Mouse (Mus musculus) liver, postnatal 0 days (tissue): Measurements from ENCODE around the gene Oaz2. TPM values are rescaled to one million over a fixed set of nuclear protein-coding genes. Genes with fewer than 3 reads are reported as not detected.

Experiments used
- ATAC-seq: fragments of 200-750 bp; cut with Nextera tagmentation; 2 replicates; pipeline ENCODE4 v1.8.0; 2017; ENCODE audit warnings: mild to moderate bottlenecking, moderate library complexity
- DNase-seq: peaks from one replicate; pipeline ENCODE4 v3.0.0-alpha.2; 2016
- H3K27ac ChIP-seq: fragments of 300-500 bp; sonication (generic); 2 replicates; pipeline ENCODE4 v1.5.1; 2014; ENCODE audit warnings: antibody characterized with exemption, moderate library complexity, mild to moderate bottlenecking, low read depth
- H3K27me3 ChIP-seq: fragments of 300-500 bp; sonication (generic); 2 replicates; pipeline ENCODE4 v1.6.1; 2014; ENCODE audit warnings: low read length, control low read depth, mixed read lengths; ENCODE audit not compliant: insufficient read depth
- H3K36me3 ChIP-seq: fragments of 300-500 bp; sonication (generic); replicated peaks from 2 replicates; pipeline ENCODE4 v1.6.1; 2014; ENCODE audit warnings: mild to moderate bottlenecking, control low read depth, low read length, moderate library complexity, mixed read lengths; ENCODE audit not compliant: insufficient read depth
- H3K4me1 ChIP-seq: fragments of 300-500 bp; sonication (generic); 2 replicates; pipeline ENCODE4 v1.6.1; 2014; ENCODE audit warnings: antibody characterized with exemption, mild to moderate bottlenecking, control low read depth; ENCODE audit not compliant: insufficient read depth
- H3K4me2 ChIP-seq: fragments of 300-500 bp; sonication (generic); 2 replicates; pipeline ENCODE4 v1.6.1; 2014; ENCODE audit warnings: low read depth, mild to moderate bottlenecking, low read length, moderate library complexity, mixed read lengths
- H3K4me3 ChIP-seq: fragments of 300-500 bp; sonication (generic); 2 replicates; pipeline ENCODE4 v1.5.1; 2014; ENCODE audit warnings: low read depth, low read length
- H3K9ac ChIP-seq: fragments of 300-500 bp; sonication (generic); replicated peaks from 2 replicates; pipeline ENCODE4 v1.6.1; 2014; ENCODE audit warnings: mild to moderate bottlenecking, moderate library complexity
- H3K9me3 ChIP-seq: fragments of 300-500 bp; sonication (generic); 2 replicates; pipeline ENCODE4 v1.6.1; 2016; ENCODE audit warnings: mild to moderate bottlenecking, control low read depth, low read length, mixed read lengths
- CTCF ChIP-seq: sonication (generic); IDR thresholded peaks from 2 replicates; pipeline ENCODE4 v1.5.1; 2016; ENCODE audit warnings: antibody characterized with exemption, low read depth
- EP300 ChIP-seq: IDR thresholded peaks from 2 replicates; pipeline ENCODE4 v1.6.1; 2016; ENCODE audit warnings: antibody characterized with exemption, low read depth, mild to moderate bottlenecking
- WGBS: fragments of 180-500 bp; shearing (Covaris S2); extraction: QIAGEN DNeasy Blood & Tissue Kit; methylation state at CpG from one replicate; pipeline ENCODE4 v1.1.7; 2014; ENCODE audit not compliant: insufficient replicate concordance; 5-methylcytosine and 5-hydroxymethylcytosine counted together
- polyA plus RNA-seq: library from polyadenylated mRNA; unstranded; fragments of >200 nt; fragmentation: Nextera tagmentation; extraction: Ambion mirVana; gene quantifications from 2 replicates; pipeline ENCODE4 v1.2.1, GENCODE M21; 2015

Gene Oaz2
- polyA plus RNA-seq: 50.9 and 52.8 TPM in 2 replicates

DNA sequence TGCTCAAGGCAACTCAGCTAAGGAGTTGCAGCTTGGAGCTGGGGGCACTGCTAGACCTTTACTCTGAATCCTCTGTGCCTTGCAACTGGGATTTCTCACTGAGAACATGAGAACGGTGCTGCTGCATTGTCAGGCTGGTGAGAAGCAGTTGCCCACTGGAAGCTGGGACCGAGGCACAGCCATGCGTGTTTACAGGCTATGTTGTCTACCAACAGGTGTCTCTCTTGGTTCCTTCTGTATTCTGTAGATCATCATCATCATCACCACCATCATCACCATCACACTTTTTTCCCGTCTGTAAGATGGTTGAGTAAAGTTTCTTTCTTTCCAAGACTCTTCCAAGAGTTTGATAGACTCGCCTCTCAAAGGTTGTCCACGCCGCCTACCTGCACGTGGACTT lies at the start of gene Oaz2:
Gene Oaz2 (plus strand): TSS at position 301 of the 400 bp plus-strand sequence.
- Histone ChIP-seq H3K27ac (no peak within 1 kb of the TSS), H3K4me1 (peaks cover 15% of the 10 kb centered on the region), H3K27me3 (no peaks in the 10 kb centered on the region), H3K36me3 (no peaks in the 10 kb centered on the region), H3K4me3 (no peak within 1 kb of the TSS), H3K4me2 (no peak within 1 kb of the TSS), H3K9me3 (no peaks in the 10 kb centered on the region), H3K9ac (no peak within 1 kb of the TSS)
- no peak for DNase-seq
- no peak for ATAC-seq
- 90% methylated on average over 8 of the region's 8 CpGs for WGBS
- TF ChIP-seq EP300: no peak
- TF ChIP-seq CTCF: no peak

DNA sequence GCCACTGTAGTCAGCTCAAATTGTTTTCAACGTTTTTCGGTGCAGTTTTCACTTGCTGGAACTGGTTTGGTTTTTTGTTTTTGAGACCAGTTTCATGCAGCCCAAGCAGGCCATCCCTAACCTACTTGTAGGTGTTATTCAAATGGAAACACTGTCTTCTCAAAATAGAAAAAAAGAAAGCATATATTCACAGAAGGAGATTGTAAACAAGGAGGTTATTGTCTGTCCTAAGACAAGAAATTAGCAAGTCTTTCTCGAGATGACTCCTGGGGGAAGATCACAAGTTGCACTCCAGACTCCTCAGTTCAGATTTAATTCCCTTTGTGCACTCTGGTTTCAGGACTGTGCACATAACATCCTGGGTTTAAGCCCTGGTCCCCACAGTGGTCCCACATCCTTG lies 48.5 kb upstream of the Oaz2 start:
- no peak overlapping the region for H3K4me3 ChIP-seq
- no peaks in the 10 kb centered on the region for H3K36me3 ChIP-seq
- no peaks in the 10 kb centered on the region for H3K9me3 ChIP-seq
- H3K27ac ChIP-seq: no peak overlapping the region
- no peaks in the 10 kb centered on the region for H3K27me3 ChIP-seq
- WGBS: 59% methylated on average over 3 of the region's 3 CpGs
- H3K4me2 ChIP-seq: no peak overlapping the region
- TF ChIP-seq CTCF: no peak
- no peak for TF ChIP-seq EP300
- peaks cover 9% of the 10 kb centered on the region for H3K4me1 ChIP-seq
- H3K9ac ChIP-seq: no peak overlapping the region
- ATAC-seq: no peak
- DNase-seq: no peak

DNA sequence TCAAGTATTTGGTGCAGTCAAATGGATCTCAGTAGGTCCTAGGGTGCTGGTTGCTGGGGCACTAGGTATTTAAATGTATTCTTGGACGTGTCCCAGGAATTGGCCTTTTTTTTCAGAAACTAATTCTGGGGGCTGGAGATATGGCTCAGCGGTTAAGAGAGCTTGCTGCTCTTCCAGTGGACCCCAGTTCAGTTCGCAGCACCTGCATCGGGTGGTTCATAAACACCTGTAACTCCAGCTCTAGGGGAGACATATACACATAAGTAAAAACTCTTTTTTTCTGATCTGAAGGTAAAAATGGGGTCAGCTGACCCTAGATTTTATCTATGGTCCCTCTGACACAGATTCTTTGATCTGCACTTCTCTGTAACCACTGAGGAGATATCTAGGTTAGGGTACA lies 46.6 kb upstream of the Oaz2 start:
- Histone ChIP-seq H3K4me1 (peaks cover 9% of the 10 kb centered on the region), H3K9me3 (no peaks in the 10 kb centered on the region), H3K4me2 (no peak overlapping the region), H3K4me3 (no peak overlapping the region), H3K27ac (no peak overlapping the region; the same call in 1 of the 2 replicates), H3K36me3 (no peaks in the 10 kb centered on the region), H3K27me3 (no peaks in the 10 kb centered on the region), H3K9ac (no peak overlapping the region)
- WGBS: 78% methylated on average over 4 of the region's 4 CpGs
- DNase-seq: no peak
- TF ChIP-seq CTCF: no peak
- TF ChIP-seq EP300: no peak
- no peak for ATAC-seq

DNA sequence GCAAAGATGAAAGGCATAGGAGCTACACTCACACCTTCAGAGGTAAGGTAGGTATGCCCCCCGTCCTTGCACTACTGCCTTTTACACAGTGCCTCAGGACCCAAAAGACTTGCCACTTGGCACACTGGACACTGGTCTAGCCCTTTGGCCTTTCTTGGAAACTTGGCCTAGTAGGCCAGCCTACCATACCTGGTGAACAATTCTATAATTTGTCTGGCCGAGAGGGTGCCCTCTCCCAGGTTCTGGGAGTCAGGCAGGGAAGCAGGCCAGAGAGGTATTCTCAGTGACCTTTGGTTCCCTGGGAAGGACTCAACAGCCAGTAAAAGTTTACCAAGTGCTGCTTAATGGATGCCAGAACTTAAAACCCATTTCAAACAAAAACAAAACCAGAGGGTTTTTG lies 46.1 kb upstream of the Oaz2 start:
- Histone ChIP-seq H3K9me3 (no peaks in the 10 kb centered on the region), H3K4me2 (no peak overlapping the region), H3K4me1 (peaks cover 9% of the 10 kb centered on the region), H3K36me3 (no peaks in the 10 kb centered on the region), H3K27ac (peak overlapping the region; percentile 48), H3K4me3 (no peak overlapping the region), H3K27me3 (no peaks in the 10 kb centered on the region), H3K9ac (no peak overlapping the region)
- WGBS: 80% methylated on average over 2 of the region's 2 CpGs
- no peak for TF ChIP-seq CTCF
- TF ChIP-seq EP300: no peak
- no peak for ATAC-seq
- DNase-seq: no peak

DNA sequence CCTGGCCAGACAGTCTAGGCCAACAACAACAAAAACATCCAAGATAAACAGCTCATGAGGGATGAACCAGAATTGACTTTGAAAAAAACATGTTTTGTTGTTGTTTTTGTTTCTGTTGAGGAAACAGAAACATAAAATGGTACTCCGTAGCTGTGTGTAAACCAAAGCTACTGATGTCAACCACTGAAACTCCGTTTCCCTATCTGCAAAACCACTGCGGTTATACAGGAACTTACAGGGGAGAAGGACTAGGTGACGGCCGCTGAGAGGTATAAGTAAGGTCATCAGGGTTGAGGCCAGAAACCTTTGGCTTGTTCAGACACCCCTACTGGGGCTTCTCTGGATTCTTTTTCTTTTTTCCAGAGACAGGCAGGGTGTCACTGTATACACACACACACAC lies 45.0 kb upstream of the Oaz2 start:
- H3K9ac ChIP-seq: no peak overlapping the region
- H3K27me3 ChIP-seq: peaks cover 3% of the 10 kb centered on the region; the same call in 1 of the 2 replicates
- peaks cover 9% of the 10 kb centered on the region for H3K4me1 ChIP-seq
- no peak overlapping the region for H3K4me3 ChIP-seq
- no peaks in the 10 kb centered on the region for H3K9me3 ChIP-seq
- TF ChIP-seq EP300 (no peak), CTCF (no peak)
- no peak for DNase-seq
- 42% methylated on average over 5 of the region's 5 CpGs for WGBS
- H3K36me3 ChIP-seq: no peaks in the 10 kb centered on the region
- no peak overlapping the region for H3K4me2 ChIP-seq
- ATAC-seq: no peak
- H3K27ac ChIP-seq: no peak overlapping the region

DNA sequence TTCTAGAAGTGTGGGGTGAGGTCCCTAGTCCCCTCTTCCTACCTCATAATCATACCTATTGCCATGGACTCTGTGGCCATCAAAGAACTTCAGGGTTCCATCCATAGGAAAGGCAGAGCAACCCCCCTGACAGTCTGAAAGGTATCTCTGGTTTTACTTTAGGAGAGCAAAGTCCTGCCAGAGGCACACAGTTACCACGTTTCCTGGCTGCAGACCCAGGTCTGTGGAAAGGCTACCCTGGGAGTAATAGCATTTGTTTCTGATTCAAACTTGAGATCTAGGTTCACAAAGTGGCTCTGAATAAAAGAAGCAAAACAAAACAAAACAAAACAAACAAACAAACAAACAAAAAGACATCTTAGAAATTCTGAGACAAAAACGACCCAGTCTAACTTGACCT lies 43.5 kb upstream of the Oaz2 start:
- H3K27me3 ChIP-seq: peaks cover 12% of the 10 kb centered on the region
- 38% methylated on average over 2 of the region's 2 CpGs for WGBS
- TF ChIP-seq EP300 (no peak), CTCF (no peak)
- DNase-seq (no peak), ATAC-seq (no peak)
- H3K4me3 ChIP-seq: no peak overlapping the region
- no peak overlapping the region for H3K4me2 ChIP-seq
- no peaks in the 10 kb centered on the region for H3K9me3 ChIP-seq
- no peak overlapping the region for H3K27ac ChIP-seq
- H3K36me3 ChIP-seq: no peaks in the 10 kb centered on the region
- peaks cover 10% of the 10 kb centered on the region for H3K4me1 ChIP-seq
- no peak overlapping the region for H3K9ac ChIP-seq
